In genomic region chr1:134972920-134973319, GRCm38 (mm10) we compare ENCODE assay signal across 13 mouse cellular contexts. TPM values are rescaled to one million over a fixed set of nuclear protein-coding genes. Genes with fewer than 3 reads are reported as not detected.
DNase-seq lines count a peak whose midpoint lies in the region; ATAC-seq and TF ChIP-seq lines count a peak whose summit lies in the region.
"Had no signal": no experiment of that assay in that cellular context is flagged by ENCODE, and none has a peak within 500 bp of the region (broad histone marks: within the 10 kb centered on the region; RNA-seq: fewer than 3 reads in every experiment).

No protein-coding gene starts in this region.

- H3K9ac ChIP-seq in heart, postnatal 0 days (replicated peaks; ENCODE audit: low read depth, low read length): no peak overlapping the region
- no peak overlapping the region for H3K9ac ChIP-seq in liver, postnatal 0 days (replicated peaks)
- H3K9ac ChIP-seq in CH12.LX (ENCODE audit: insufficient read depth, low read depth): no peak overlapping the region
- H3K9ac ChIP-seq: embryonic facial prominence, embryonic 12.5 days; limb, embryonic 13.5 days had no signal

- peak; percentile 52 for TF ChIP-seq CTCF in heart, postnatal 0 days (IDR thresholded peaks at IDR 0.05; ENCODE audit: low read depth)
- peak; percentile 30; the same call in 1 of the 2 replicates for TF ChIP-seq CTCF in liver, postnatal 0 days (IDR thresholded peaks at IDR 0.05; ENCODE audit: low read depth)
- peak in 1 of 2 experiments; percentile 33; a peak in 2 of 4 replicates for TF ChIP-seq CTCF in CH12.LX (conservative IDR thresholded peaks at IDR 0.05 in 1 of 2, IDR thresholded peaks at IDR 0.05 in 1 of 2; ENCODE audit: low read depth in 2 of 2, low read length in 2 of 2)

- in situ Hi-C loops in CH12.LX (cut with MboI; ENCODE audit: low pct_ligation_motif_present, low pct_unique_long_range_greater_than_20kb, low sequenced_read_pairs): no loop called here

- dilution Hi-C loops in CH12.LX (cut with MboI; ENCODE audit: extremely low pct_ligation_motif_present, extremely low pct_unique_long_range_greater_than_20kb, low sequenced_read_pairs): no loop called here

- WGBS in heart, postnatal 0 days: 64% methylated on average over 1 of the region's 1 CpGs
- 82% methylated on average over 1 of the region's 1 CpGs for WGBS in liver, postnatal 0 days (ENCODE audit: insufficient replicate concordance)

- TF ChIP-seq POLR2A in CH12.LX (IDR thresholded peaks at IDR 0.05; ENCODE audit: low read depth, low read length): no peak

- H3K4me3 ChIP-seq in heart, postnatal 0 days (ENCODE audit: low read depth, low read length): no peak overlapping the region
- no peak overlapping the region for H3K4me3 ChIP-seq in liver, postnatal 0 days (ENCODE audit: low read depth, low read length)
- no peak overlapping the region for H3K4me3 ChIP-seq in CH12.LX (replicated peaks in 1 of 3; ENCODE audit: low read depth in 2 of 3, low read length in 2 of 3, poor library complexity in 1 of 3)
- H3K4me3 ChIP-seq: embryonic facial prominence, embryonic 12.5 days; limb, embryonic 13.5 days had no signal

- H3K4me1 ChIP-seq in heart, postnatal 0 days (ENCODE audit: control insufficient read depth, insufficient read depth): no peaks in the 10 kb centered on the region
- H3K4me1 ChIP-seq in liver, postnatal 0 days (ENCODE audit: insufficient read depth): no peaks in the 10 kb centered on the region
- no peaks in the 10 kb centered on the region for H3K4me1 ChIP-seq in CH12.LX (ENCODE audit: control insufficient read depth in 1 of 2, insufficient read depth in 2 of 2)
- H3K4me1 ChIP-seq: limb, embryonic 13.5 days had no signal

- no peak for ATAC-seq in heart, postnatal 0 days (ENCODE audit: insufficient read depth, low read depth)
- no peak for ATAC-seq in liver, postnatal 0 days

- H3K9me3 ChIP-seq in heart, postnatal 0 days (replicated peaks; ENCODE audit: control insufficient read depth, low read length): no peaks in the 10 kb centered on the region
- no peaks in the 10 kb centered on the region for H3K9me3 ChIP-seq in liver, postnatal 0 days (ENCODE audit: low read length)
- no peaks in the 10 kb centered on the region for H3K9me3 ChIP-seq in CH12.LX (replicated peaks; ENCODE audit: low read length)
- H3K9me3 ChIP-seq: embryonic facial prominence, embryonic 12.5 days; limb, embryonic 13.5 days had no signal

- H3K4me2 ChIP-seq in heart, postnatal 0 days (ENCODE audit: low read depth, low read length): no peak overlapping the region
- H3K4me2 ChIP-seq in liver, postnatal 0 days (ENCODE audit: low read depth, low read length): no peak overlapping the region
- no peak overlapping the region for H3K4me2 ChIP-seq in CH12.LX (ENCODE audit: insufficient read depth, low read depth, poor library complexity, severe bottlenecking)
- H3K4me2 ChIP-seq: embryonic facial prominence, embryonic 12.5 days; limb, embryonic 13.5 days had no signal

- peaks cover 52% of the 10 kb centered on the region for H3K36me3 ChIP-seq in heart, postnatal 0 days (replicated peaks; ENCODE audit: control insufficient read depth, insufficient read depth, low read length)
- peaks cover 20% of the 10 kb centered on the region for H3K36me3 ChIP-seq in liver, postnatal 0 days (replicated peaks; ENCODE audit: insufficient read depth, low read length)
- H3K36me3 ChIP-seq in CH12.LX (replicated peaks in 1 of 2; ENCODE audit: control insufficient read depth in 1 of 2, insufficient read depth in 1 of 2, low read length in 1 of 2): peaks cover 35 to 77% of the 10 kb centered on the region in 2 experiments

- H3K27ac ChIP-seq in heart, postnatal 0 days (ENCODE audit: low read depth): no peak overlapping the region
- no peak overlapping the region for H3K27ac ChIP-seq in liver, postnatal 0 days (ENCODE audit: low read depth)
- no peak overlapping the region for H3K27ac ChIP-seq in CH12.LX (ENCODE audit: insufficient read depth, low read depth)
- H3K27ac ChIP-seq: embryonic facial prominence, embryonic 12.5 days; limb, embryonic 13.5 days had no signal

- no peak for DNase-seq in heart, postnatal 0 days (ENCODE audit: low spot score)
- DNase-seq in heart, postnatal 10 days: no peak
- DNase-seq in liver, postnatal 0 days: no peak
- no peak for DNase-seq in liver
- DNase-seq in CH12.LX (ENCODE audit: extremely low read depth): no peak
- DNase-seq in adipocyte (ENCODE audit: low spot score): peak; percentile 56
- no peak for DNase-seq in retina, embryonic 14.5 days (ENCODE audit: low spot score)
- DNase-seq: adrenal gland, postnatal 14 days; heart, adult 11 months; kidney, postnatal 14 days; lung, adult 18-20 months had no signal

- peak; percentile 40 for TF ChIP-seq RAD21 in CH12.LX (IDR thresholded peaks at IDR 0.05; ENCODE audit: low read depth, low read length)

- TF ChIP-seq EP300 in heart, postnatal 0 days (IDR thresholded peaks at IDR 0.05; ENCODE audit: low read depth): no peak
- TF ChIP-seq EP300 in liver, postnatal 0 days (IDR thresholded peaks at IDR 0.05; ENCODE audit: low read depth): no peak
- TF ChIP-seq EP300 in CH12.LX (IDR thresholded peaks at IDR 0.05; ENCODE audit: low read length): no peak

- H3K27me3 ChIP-seq in heart, postnatal 0 days (ENCODE audit: control insufficient read depth, insufficient read depth, low read length): no peaks in the 10 kb centered on the region
- H3K27me3 ChIP-seq in liver, postnatal 0 days (ENCODE audit: insufficient read depth, low read length): no peaks in the 10 kb centered on the region
- no peaks in the 10 kb centered on the region for H3K27me3 ChIP-seq in CH12.LX (replicated peaks)
- H3K27me3 ChIP-seq: embryonic facial prominence, embryonic 12.5 days; limb, embryonic 13.5 days had no signal

- intact Hi-C loops in heart, postnatal 10 days (cut with DNase I): loop anchor here (2.0 kb wide), 1 partner anchor 138 kb away; no protein-coding TSS in a partner anchor

- no peaks in the 10 kb centered on the region for H3K79me2 ChIP-seq in CH12.LX (replicated peaks; ENCODE audit: control insufficient read depth, extremely low read depth, insufficient read depth, poor library complexity, severe bottlenecking)

TF ChIP-seq in CH12.LX, 34 proteins besides CTCF, POLR2A, EP300 and RAD21:
- TF ChIP-seq IRF4 (IDR thresholded peaks at IDR 0.05; ENCODE audit: low read depth, low read length): no peak
- no peak for TF ChIP-seq POLR2AphosphoS2 (IDR thresholded peaks at IDR 0.05; ENCODE audit: low read depth, low read length)
- no peak for TF ChIP-seq KAT2A (IDR thresholded peaks at IDR 0.05; ENCODE audit: insufficient replicate concordance, low read length)
- TF ChIP-seq MXI1 (IDR thresholded peaks at IDR 0.05; ENCODE audit: low read depth, low read length): no peak
- TF ChIP-seq PAX5 (IDR thresholded peaks at IDR 0.05; ENCODE audit: low read length): no peak
- TF ChIP-seq ZNF384 (IDR thresholded peaks at IDR 0.05; ENCODE audit: low read depth, low read length): no peak
- no peak for TF ChIP-seq HCFC1 (IDR thresholded peaks at IDR 0.05; ENCODE audit: low read depth, low read length)
- no peak for TF ChIP-seq ZC3H11A (IDR thresholded peaks at IDR 0.05; ENCODE audit: low read depth, low read length)
- no peak for TF ChIP-seq USF1 (IDR thresholded peaks at IDR 0.05; ENCODE audit: low read depth, low read length)
- TF ChIP-seq NELFE (IDR thresholded peaks at IDR 0.05; ENCODE audit: low read depth, low read length): no peak
- no peak for TF ChIP-seq JUN (IDR thresholded peaks at IDR 0.05; ENCODE audit: insufficient read depth, low read depth, low read length)
- TF ChIP-seq USF2 (conservative IDR thresholded peaks at IDR 0.05; ENCODE audit: low read depth, low read length): no peak
- no peak for TF ChIP-seq NRF1 (IDR thresholded peaks at IDR 0.05; ENCODE audit: low read depth, low read length)
- no peak for TF ChIP-seq SMC3 (IDR thresholded peaks at IDR 0.05; ENCODE audit: low read depth, low read length)
- no peak for TF ChIP-seq MYC (IDR thresholded peaks at IDR 0.05; ENCODE audit: low read depth, low read length)
- no peak for TF ChIP-seq SIN3A (IDR thresholded peaks at IDR 0.05; ENCODE audit: low read length)
- no peak for TF ChIP-seq ETS1 (conservative IDR thresholded peaks at IDR 0.05; ENCODE audit: low read depth, low read length)
- no peak for TF ChIP-seq ELF1 (IDR thresholded peaks at IDR 0.05; ENCODE audit: low read depth, low read length)
- TF ChIP-seq MAX (IDR thresholded peaks at IDR 0.05; ENCODE audit: low read length): no peak
- no peak for TF ChIP-seq ZMIZ1 (IDR thresholded peaks at IDR 0.05; ENCODE audit: low read depth, low read length)
TF ChIP-seq in CH12.LX: peak in this region for 0.

RNA-seq across cellular contexts. Expression of gene Ube2t, which starts 10.6 kb away (rescaled TPM):
- total RNA-seq in heart, postnatal 0 days (2014; rRNA removed; ENCODE audit: low replicate concordance): 30.2 and 34.3 TPM in 2 replicates
- 22.5 and 25.3 TPM in 2 replicates for polyA plus RNA-seq in heart, postnatal 0 days (2015; fragmentation: Nextera tagmentation; extraction: Ambion mirVana)
- 10 to 100 TPM in 1 of 2 experiments, 1 to 10 TPM in 1; 9.6 to 10.1 TPM for total RNA-seq in heart, postnatal 10 days (2021)
- 17.1 and 17.6 TPM in 2 replicates for polyA plus RNA-seq in liver, postnatal 0 days (2015; fragmentation: Nextera tagmentation; extraction: Ambion mirVana)
- 25.8 and 28.8 TPM in 2 replicates for total RNA-seq in CH12.LX (2012; rRNA removed)
- total RNA-seq in CH12.LX (2014; rRNA removed): 38.7 and 40.2 TPM in 2 replicates
- 17.0 and 19.2 TPM in 2 replicates for polyA plus RNA-seq in CH12.LX (2012; ENCODE audit: insufficient read length, low read depth)

RNA-seq across cellular contexts. Expression of gene Ppp1r12b, which starts 17.2 kb away (rescaled TPM):
- total RNA-seq in heart, postnatal 0 days (2014; rRNA removed; ENCODE audit: low replicate concordance): 65.3 and 69.9 TPM in 2 replicates
- 22.6 and 23.0 TPM in 2 replicates for polyA plus RNA-seq in heart, postnatal 0 days (2015; fragmentation: Nextera tagmentation; extraction: Ambion mirVana)
- total RNA-seq in heart, postnatal 10 days (2021): 100 to 1,000 TPM; 130 to 131 TPM
- 0.93 and 1.4 TPM in 2 replicates for polyA plus RNA-seq in liver, postnatal 0 days (2015; fragmentation: Nextera tagmentation; extraction: Ambion mirVana)
- 1.5 and 1.6 TPM in 2 replicates for total RNA-seq in CH12.LX (2012; rRNA removed)
- total RNA-seq in CH12.LX (2014; rRNA removed): 0.64 and 1.3 TPM in 2 replicates
- polyA plus RNA-seq in CH12.LX (2012; ENCODE audit: insufficient read length, low read depth): 1.4 and 1.8 TPM in 2 replicates

Comparison
In these comparisons a context has a peak if more than half of its experiments do, and no peak if none do; other contexts are left out.
1. RNA of gene Ppp1r12b, which starts 17.2 kb away (total RNA-seq): 130 to 131 TPM in heart, postnatal 10 days and 65.3 to 69.9 TPM in heart, postnatal 0 days; 0.64 to 1.6 TPM in CH12.LX; every median in the first group is over 10 times any median in the second.